In genomic region chr9:57831267-57832082, GRCm38 (mm10) we compare ENCODE assay signal across 8 mouse cellular contexts. TPM values are rescaled to one million over a fixed set of nuclear protein-coding genes. Genes with fewer than 3 reads are reported as not detected.
A peak's percentile ranks its signal among the peaks of the same experiment; 100 is the strongest.
DNase-seq lines count a peak whose midpoint lies in the region; ATAC-seq and TF ChIP-seq lines count a peak whose summit lies in the region.

No protein-coding gene starts in this region.

- TF ChIP-seq EP300 in CH12.LX (IDR thresholded peaks at IDR 0.05; ENCODE audit: low read length) = 0 out of 2 replicates have a peak, but pooled peaks have one; percentile 11
- TF ChIP-seq EP300 in heart, postnatal 0 days (IDR thresholded peaks at IDR 0.05; ENCODE audit: low read depth) = peak; percentile 92

- H3K79me2 ChIP-seq in CH12.LX (replicated peaks; ENCODE audit: control insufficient read depth, extremely low read depth, insufficient read depth, poor library complexity, severe bottlenecking) = peaks cover 96% of the 10 kb centered on the region

- no peak; the same call in 1 of the 2 replicates for TF ChIP-seq RAD21 in CH12.LX (IDR thresholded peaks at IDR 0.05; ENCODE audit: low read depth, low read length)

- H3K27ac ChIP-seq in CH12.LX (ENCODE audit: insufficient read depth, low read depth) = peak overlapping the region; percentile 66
- H3K27ac ChIP-seq in forebrain, embryonic 13.5 days = peak overlapping the region; percentile 67
- peak overlapping the region; percentile 81 for H3K27ac ChIP-seq in heart, postnatal 0 days (ENCODE audit: low read depth)
- peak overlapping the region; percentile 82 for H3K27ac ChIP-seq in liver, embryonic 15.5 days (replicated peaks)
- peak overlapping the region; percentile 32; the same call in 1 of the 2 replicates for H3K27ac ChIP-seq in neural tube, embryonic 12.5 days

- dilution Hi-C loops in CH12.LX (cut with MboI; ENCODE audit: extremely low pct_ligation_motif_present, extremely low pct_unique_long_range_greater_than_20kb, low sequenced_read_pairs) = no loop called here

- H3K9ac ChIP-seq in CH12.LX (ENCODE audit: insufficient read depth, low read depth) = peak overlapping the region; percentile 59
- 0 out of 2 replicates have a peak overlapping the region, but pooled peaks have one; percentile 6 for H3K9ac ChIP-seq in forebrain, embryonic 13.5 days
- H3K9ac ChIP-seq in heart, postnatal 0 days (replicated peaks; ENCODE audit: low read depth, low read length) = no peak overlapping the region
- H3K9ac ChIP-seq in liver, embryonic 15.5 days = peak overlapping the region; percentile 41
- 0 out of 2 replicates have a peak overlapping the region, but pooled peaks have one; percentile 33 for H3K9ac ChIP-seq in neural tube, embryonic 12.5 days

- 9% methylated on average over 24 of the region's 24 CpGs for WGBS in forebrain, embryonic 13.5 days
- WGBS in heart, postnatal 0 days = 2% methylated on average over 24 of the region's 24 CpGs
- WGBS in liver, embryonic 15.5 days (ENCODE audit: insufficient replicate concordance) = 16% methylated on average over 24 of the region's 24 CpGs
- 8% methylated on average over 24 of the region's 24 CpGs for WGBS in neural tube, embryonic 12.5 days

- peaks cover 10 to 57% of the 10 kb centered on the region in 2 experiments for H3K4me1 ChIP-seq in CH12.LX (ENCODE audit: control insufficient read depth in 1 of 2, insufficient read depth in 2 of 2)
- peaks cover 56% of the 10 kb centered on the region for H3K4me1 ChIP-seq in forebrain, embryonic 13.5 days
- peaks cover 36% of the 10 kb centered on the region for H3K4me1 ChIP-seq in heart, postnatal 0 days (ENCODE audit: control insufficient read depth, insufficient read depth)
- H3K4me1 ChIP-seq in liver, embryonic 15.5 days (replicated peaks) = peaks cover 73% of the 10 kb centered on the region
- H3K4me1 ChIP-seq in neural tube, embryonic 12.5 days = peaks cover 64% of the 10 kb centered on the region

- H3K36me3 ChIP-seq in CH12.LX (replicated peaks in 1 of 2; ENCODE audit: control insufficient read depth in 1 of 2, insufficient read depth in 1 of 2, low read length in 1 of 2) = peaks cover 11 to 60% of the 10 kb centered on the region in 2 experiments
- peaks cover 9% of the 10 kb centered on the region for H3K36me3 ChIP-seq in forebrain, embryonic 13.5 days (ENCODE audit: poor library complexity, severe bottlenecking)
- H3K36me3 ChIP-seq in heart, postnatal 0 days (replicated peaks; ENCODE audit: control insufficient read depth, insufficient read depth, low read length) = no peaks in the 10 kb centered on the region
- H3K36me3 ChIP-seq in liver, embryonic 15.5 days (replicated peaks) = peaks cover 16% of the 10 kb centered on the region
- H3K36me3 ChIP-seq in neural tube, embryonic 12.5 days = peaks cover 3% of the 10 kb centered on the region; the same call in 1 of the 2 replicates

- H3K4me2 ChIP-seq in CH12.LX (ENCODE audit: insufficient read depth, low read depth, poor library complexity, severe bottlenecking) = peak overlapping the region; percentile 100
- H3K4me2 ChIP-seq in forebrain, embryonic 13.5 days = peak overlapping the region; percentile 56
- H3K4me2 ChIP-seq in heart, postnatal 0 days (ENCODE audit: low read depth, low read length) = peak overlapping the region; percentile 49
- H3K4me2 ChIP-seq in liver, embryonic 15.5 days = peak overlapping the region; percentile 76
- H3K4me2 ChIP-seq in neural tube, embryonic 12.5 days (replicated peaks) = peak overlapping the region; percentile 52

- peak overlapping the region; percentile 18 to 83 (median 59) for H3K4me3 ChIP-seq in CH12.LX (replicated peaks in 1 of 3; ENCODE audit: low read depth in 2 of 3, low read length in 2 of 3, poor library complexity in 1 of 3)
- H3K4me3 ChIP-seq in forebrain, embryonic 13.5 days = peak overlapping the region; percentile 21; the same call in 1 of the 2 replicates
- H3K4me3 ChIP-seq in heart, postnatal 0 days (ENCODE audit: low read depth, low read length) = peak overlapping the region; percentile 25
- peak overlapping the region; percentile 45 for H3K4me3 ChIP-seq in liver, embryonic 15.5 days (replicated peaks)
- H3K4me3 ChIP-seq in neural tube, embryonic 12.5 days = peak overlapping the region; percentile 11; the same call in 1 of the 2 replicates

- DNase-seq in CH12.LX (ENCODE audit: extremely low read depth) = peak; percentile 59
- peak; percentile 87 for DNase-seq in c-Kit-positive CD71-positive TER-119-negative erythroid progenitor cells, embryonic 14.5 days (ENCODE audit: low read depth)
- DNase-seq in heart, postnatal 0 days (ENCODE audit: low spot score) = peak; percentile 98
- DNase-seq in kidney, postnatal 4 days = peak; percentile 99 to 100
- peak; percentile 99 for DNase-seq in testis, postnatal 10 days (ENCODE audit: low spot score)

- H3K27me3 ChIP-seq in CH12.LX (replicated peaks) = no peaks in the 10 kb centered on the region
- peaks cover 18% of the 10 kb centered on the region for H3K27me3 ChIP-seq in forebrain, embryonic 13.5 days
- H3K27me3 ChIP-seq in heart, postnatal 0 days (ENCODE audit: control insufficient read depth, insufficient read depth, low read length) = no peaks in the 10 kb centered on the region
- H3K27me3 ChIP-seq in liver, embryonic 15.5 days = no peaks in the 10 kb centered on the region
- no peaks in the 10 kb centered on the region for H3K27me3 ChIP-seq in neural tube, embryonic 12.5 days (replicated peaks)

- peak; percentile 91 for ATAC-seq in forebrain, embryonic 13.5 days
- ATAC-seq in heart, postnatal 0 days (ENCODE audit: insufficient read depth, low read depth) = peak; percentile 95
- peak; percentile 94 for ATAC-seq in liver, embryonic 15.5 days (ENCODE audit: insufficient read depth)
- ATAC-seq in neural tube, embryonic 12.5 days (ENCODE audit: low FRiP score, low read depth) = peak; percentile 90

- no peak for TF ChIP-seq POLR2A in CH12.LX (IDR thresholded peaks at IDR 0.05; ENCODE audit: low read depth, low read length)

- in situ Hi-C loops in CH12.LX (cut with MboI; ENCODE audit: low pct_ligation_motif_present, low pct_unique_long_range_greater_than_20kb, low sequenced_read_pairs) = loop anchor here (5.0 kb wide), 1 partner anchor 34 kb away; no protein-coding TSS in a partner anchor

- TF ChIP-seq CTCF in CH12.LX (conservative IDR thresholded peaks at IDR 0.05 in 1 of 2, IDR thresholded peaks at IDR 0.05 in 1 of 2; ENCODE audit: low read depth in 2 of 2, low read length in 2 of 2) = no peak
- TF ChIP-seq CTCF in heart, postnatal 0 days (IDR thresholded peaks at IDR 0.05; ENCODE audit: low read depth) = no peak; the same call in 1 of the 2 replicates

- no peaks in the 10 kb centered on the region for H3K9me3 ChIP-seq in CH12.LX (replicated peaks; ENCODE audit: low read length)
- H3K9me3 ChIP-seq in forebrain, embryonic 13.5 days (replicated peaks) = no peaks in the 10 kb centered on the region
- no peaks in the 10 kb centered on the region for H3K9me3 ChIP-seq in heart, postnatal 0 days (replicated peaks; ENCODE audit: control insufficient read depth, low read length)
- no peaks in the 10 kb centered on the region for H3K9me3 ChIP-seq in liver, embryonic 15.5 days (replicated peaks)
- no peaks in the 10 kb centered on the region for H3K9me3 ChIP-seq in neural tube, embryonic 12.5 days

TF ChIP-seq in CH12.LX, 34 proteins besides CTCF, POLR2A, EP300 and RAD21 (continues in another document):
- TF ChIP-seq PAX5 (IDR thresholded peaks at IDR 0.05; ENCODE audit: low read length) = no peak
- no peak for TF ChIP-seq GABPA (IDR thresholded peaks at IDR 0.05; ENCODE audit: insufficient replicate concordance, low read depth, low read length)
- TF ChIP-seq IRF4 (IDR thresholded peaks at IDR 0.05; ENCODE audit: low read depth, low read length) = no peak
- no peak for TF ChIP-seq TBP (conservative IDR thresholded peaks at IDR 0.05; ENCODE audit: low read depth, low read length)
- TF ChIP-seq MAFK (IDR thresholded peaks at IDR 0.05; ENCODE audit: insufficient replicate concordance, low read length) = peak; percentile 92
- 0 out of 2 replicates have a peak, but pooled peaks have one; percentile 13 for TF ChIP-seq RCOR1 (conservative IDR thresholded peaks at IDR 0.05; ENCODE audit: low read depth, low read length)
- TF ChIP-seq MXI1 (IDR thresholded peaks at IDR 0.05; ENCODE audit: low read depth, low read length) = peak; percentile 93
- TF ChIP-seq ZMIZ1 (IDR thresholded peaks at IDR 0.05; ENCODE audit: low read depth, low read length) = no peak
- TF ChIP-seq SMC3 (IDR thresholded peaks at IDR 0.05; ENCODE audit: low read depth, low read length) = no peak
- peak; percentile 72; the same call in 1 of the 2 replicates for TF ChIP-seq SIN3A (IDR thresholded peaks at IDR 0.05; ENCODE audit: low read length)
- TF ChIP-seq E2F4 (IDR thresholded peaks at IDR 0.05; ENCODE audit: insufficient replicate concordance, low read depth, low read length) = no peak
- no peak for TF ChIP-seq ZC3H11A (IDR thresholded peaks at IDR 0.05; ENCODE audit: low read depth, low read length)
- no peak for TF ChIP-seq JUND (conservative IDR thresholded peaks at IDR 0.05; ENCODE audit: low read depth, low read length)
- peak; percentile 30; the same call in 1 of the 2 replicates for TF ChIP-seq MEF2A (IDR thresholded peaks at IDR 0.05; ENCODE audit: borderline replicate concordance, low read depth, low read length)
- peak; percentile 95 for TF ChIP-seq MAX (IDR thresholded peaks at IDR 0.05; ENCODE audit: low read length)
- peak; percentile 97 for TF ChIP-seq MYC (IDR thresholded peaks at IDR 0.05; ENCODE audit: low read depth, low read length)
- no peak for TF ChIP-seq MAZ (IDR thresholded peaks at IDR 0.05; ENCODE audit: low read depth, low read length)
- no peak for TF ChIP-seq NRF1 (IDR thresholded peaks at IDR 0.05; ENCODE audit: low read depth, low read length)
- peak; percentile 59; the same call in 1 of the 2 replicates for TF ChIP-seq TCF12 (IDR thresholded peaks at IDR 0.05; ENCODE audit: low read depth, low read length)
- no peak for TF ChIP-seq JUN (IDR thresholded peaks at IDR 0.05; ENCODE audit: insufficient read depth, low read depth, low read length)
- TF ChIP-seq ZKSCAN1 (IDR thresholded peaks at IDR 0.05; ENCODE audit: borderline replicate concordance, low read depth, low read length) = no peak
- TF ChIP-seq HCFC1 (IDR thresholded peaks at IDR 0.05; ENCODE audit: low read depth, low read length) = no peak

RNA-seq across cellular contexts. Expression of gene Arid3b, which starts 5.1 kb away (rescaled TPM):
- total RNA-seq in CH12.LX (2012; rRNA removed) (33.4 and 33.8 TPM in 2 replicates), CH12.LX (2014; rRNA removed) (14.2 and 16.7 TPM in 2 replicates)
- polyA plus RNA-seq in CH12.LX (2012; ENCODE audit: insufficient read length, low read depth) = 75.9 and 105 TPM in 2 replicates
- polyA plus RNA-seq in forebrain, embryonic 13.5 days (2015; fragmentation: Nextera tagmentation; extraction: Ambion mirVana) = 12.3 and 12.8 TPM in 2 replicates
- total RNA-seq in heart, postnatal 0 days (2014; rRNA removed; ENCODE audit: low replicate concordance) = 7.3 and 11.1 TPM in 2 replicates
- 4.4 and 5.2 TPM in 2 replicates for polyA plus RNA-seq in heart, postnatal 0 days (2015; fragmentation: Nextera tagmentation; extraction: Ambion mirVana)
- polyA plus RNA-seq in liver, embryonic 15.5 days (2015; fragmentation: Nextera tagmentation; extraction: Ambion mirVana) = 10.5 and 11.3 TPM in 2 replicates
- polyA plus RNA-seq in neural tube, embryonic 12.5 days (2016; fragmentation: Nextera tagmentation; extraction: Ambion mirVana) = 19.5 and 21.0 TPM in 2 replicates

Comparison
In these comparisons a context has a peak if more than half of its experiments do, and no peak if none do; other contexts are left out.
1. Peak in every context shown above with its lines: DNase-seq, ATAC-seq, H3K4me3 ChIP-seq and H3K27ac ChIP-seq.
2. H3K27ac ChIP-seq: peak in every context shown above with its lines; median percentile 82 in liver, embryonic 15.5 days; 81 in heart, postnatal 0 days; 67 in forebrain, embryonic 13.5 days; 66 in CH12.LX; 32 in neural tube, embryonic 12.5 days.
3. H3K4me2 ChIP-seq: peak in every context shown above with its lines; median percentile 100 in CH12.LX; 76 in liver, embryonic 15.5 days; 56 in forebrain, embryonic 13.5 days; 52 in neural tube, embryonic 12.5 days; 49 in heart, postnatal 0 days.